Mouse (Mus musculus): ENCODE results near the gene Arid2. TPM values are rescaled to one million over a fixed set of nuclear protein-coding genes. Genes with fewer than 3 reads are reported as not detected.

Gene Arid2
- polyA plus RNA-seq, 1 experiment from 2014 or later, result 25.9 TPM

GRCm38 (mm10) chr15:96272356-96272755 lies 15.0 kb upstream of the Arid2 start:
- no peak overlapping the region for H3K27ac ChIP-seq
- H3K9ac ChIP-seq, result no peak overlapping the region
- H3K36me3 ChIP-seq, result peaks cover 51% of the 10 kb centered on the region
- no peak overlapping the region for H3K4me3 ChIP-seq
- H3K27me3 ChIP-seq, result no peaks in the 10 kb centered on the region
- H3K4me2 ChIP-seq, result no peak overlapping the region
- ATAC-seq (ENCODE audit: insufficient number of reproducible peaks, insufficient read depth, low FRiP score, low TSS enrichment, low read depth), result no peak
- 79% methylated on average over 11 of the region's 11 CpGs for WGBS
- peaks cover 8% of the 10 kb centered on the region for H3K9me3 ChIP-seq
- peaks cover 12% of the 10 kb centered on the region for H3K4me1 ChIP-seq

- no peaks in the 10 kb centered on the region for H3K27me3 ChIP-seq
- H3K36me3 ChIP-seq, result peaks cover 47% of the 10 kb centered on the region
- no peak for ATAC-seq (ENCODE audit: insufficient number of reproducible peaks, insufficient read depth, low FRiP score, low TSS enrichment, low read depth)
- peaks cover 12% of the 10 kb centered on the region for H3K4me1 ChIP-seq
- no peak overlapping the region for H3K4me2 ChIP-seq
- no peak overlapping the region for H3K4me3 ChIP-seq
- no peaks in the 10 kb centered on the region for H3K9me3 ChIP-seq
- WGBS, result 90% methylated on average over 2 of the region's 2 CpGs
- H3K9ac ChIP-seq, result no peak overlapping the region
- no peak overlapping the region for H3K27ac ChIP-seq
Measured at GRCm38 (mm10) chr15:96274341-96274740, 13.0 kb upstream of the Arid2 start.

- no peak overlapping the region for H3K4me3 ChIP-seq
- H3K9ac ChIP-seq, result no peak overlapping the region
- ATAC-seq (ENCODE audit: insufficient number of reproducible peaks, insufficient read depth, low FRiP score, low TSS enrichment, low read depth), result no peak
- H3K27me3 ChIP-seq, result no peaks in the 10 kb centered on the region
- no peaks in the 10 kb centered on the region; the same call in 1 of the 2 replicates for H3K9me3 ChIP-seq
- H3K27ac ChIP-seq, result no peak overlapping the region
- H3K4me1 ChIP-seq, result peaks cover 12% of the 10 kb centered on the region
- H3K36me3 ChIP-seq, result peaks cover 54% of the 10 kb centered on the region
- WGBS, result 88% methylated on average over 2 of the region's 2 CpGs
- H3K4me2 ChIP-seq, result no peak overlapping the region
Measured at GRCm38 (mm10) chr15:96275198-96275597, 12.1 kb upstream of the Arid2 start.

- Histone ChIP-seq H3K27ac (no peak overlapping the region), H3K9ac (no peak overlapping the region), H3K4me2 (no peak overlapping the region), H3K4me1 (peaks cover 15% of the 10 kb centered on the region), H3K4me3 (no peak overlapping the region), H3K36me3 (peaks cover 61% of the 10 kb centered on the region), H3K9me3 (no peaks in the 10 kb centered on the region; the same call in 1 of the 2 replicates), H3K27me3 (no peaks in the 10 kb centered on the region)
- no peak for ATAC-seq (ENCODE audit: insufficient number of reproducible peaks, insufficient read depth, low FRiP score, low TSS enrichment, low read depth)
- 85% methylated on average over 9 of the region's 9 CpGs for WGBS
Measured at GRCm38 (mm10) chr15:96275810-96276493, 11.4 kb upstream of the Arid2 start.

GRCm38 (mm10) chr15:96277061-96277460 lies 10.3 kb upstream of the Arid2 start:
- Histone ChIP-seq H3K27me3 (no peaks in the 10 kb centered on the region), H3K27ac (no peak overlapping the region), H3K4me1 (peaks cover 16% of the 10 kb centered on the region), H3K4me3 (no peak overlapping the region), H3K4me2 (no peak overlapping the region), H3K9ac (no peak overlapping the region), H3K9me3 (no peaks in the 10 kb centered on the region; the same call in 1 of the 2 replicates), H3K36me3 (peaks cover 62% of the 10 kb centered on the region)
- WGBS, result 85% methylated on average over 4 of the region's 4 CpGs
- no peak for ATAC-seq (ENCODE audit: insufficient number of reproducible peaks, insufficient read depth, low FRiP score, low TSS enrichment, low read depth)

GRCm38 (mm10) chr15:96281236-96281635 lies 6.1 kb upstream of the Arid2 start:
- H3K4me3 ChIP-seq, result no peak overlapping the region
- H3K36me3 ChIP-seq, result peaks cover 41% of the 10 kb centered on the region
- ATAC-seq (ENCODE audit: insufficient number of reproducible peaks, insufficient read depth, low FRiP score, low TSS enrichment, low read depth), result no peak
- no peak overlapping the region for H3K9ac ChIP-seq
- H3K27ac ChIP-seq, result no peak overlapping the region
- H3K4me2 ChIP-seq, result no peak overlapping the region
- WGBS, result 82% methylated on average over 5 of the region's 5 CpGs
- H3K27me3 ChIP-seq, result no peaks in the 10 kb centered on the region
- peaks cover 27% of the 10 kb centered on the region for H3K4me1 ChIP-seq
- no peaks in the 10 kb centered on the region; the same call in 1 of the 2 replicates for H3K9me3 ChIP-seq

GRCm38 (mm10) chr15:96283141-96283540 lies 4.2 kb upstream of the Arid2 start:
- H3K9ac ChIP-seq, result peak overlapping the region; percentile 32; the same call in 1 of the 2 replicates

GRCm38 (mm10) chr15:96283920-96284431 lies 3.3 kb upstream of the Arid2 start:
- peak overlapping the region; percentile 87 for H3K4me3 ChIP-seq
- WGBS, result 7% methylated on average over 11 of the region's 11 CpGs
- H3K4me1 ChIP-seq, result peaks cover 24% of the 10 kb centered on the region
- ATAC-seq (ENCODE audit: insufficient number of reproducible peaks, insufficient read depth, low FRiP score, low TSS enrichment, low read depth), result no peak
- peak overlapping the region; percentile 87 for H3K4me2 ChIP-seq
- H3K27ac ChIP-seq, result peak overlapping the region; percentile 100
- no peaks in the 10 kb centered on the region for H3K27me3 ChIP-seq
- H3K36me3 ChIP-seq, result peaks cover 18% of the 10 kb centered on the region
- peak overlapping the region; percentile 99 for H3K9ac ChIP-seq
- no peaks in the 10 kb centered on the region; the same call in 1 of the 2 replicates for H3K9me3 ChIP-seq

More at GRCm38 (mm10) chr15:96283141-96283540, 4.2 kb upstream of the Arid2 start:
- WGBS, result 66% methylated on average over 8 of the region's 8 CpGs
- Histone ChIP-seq H3K4me1 (peaks cover 24% of the 10 kb centered on the region), H3K4me2 (peak overlapping the region; percentile 87), H3K9me3 (no peaks in the 10 kb centered on the region; the same call in 1 of the 2 replicates), H3K36me3 (peaks cover 25% of the 10 kb centered on the region), H3K4me3 (peak overlapping the region; percentile 87), H3K27me3 (no peaks in the 10 kb centered on the region), H3K27ac (no peak overlapping the region)
- no peak for ATAC-seq (ENCODE audit: insufficient number of reproducible peaks, insufficient read depth, low FRiP score, low TSS enrichment, low read depth)

- Histone ChIP-seq H3K27ac (peak overlapping the region; percentile 100), H3K9ac (peak overlapping the region; percentile 99), H3K4me1 (peaks cover 27% of the 10 kb centered on the region), H3K27me3 (no peaks in the 10 kb centered on the region), H3K36me3 (peaks cover 12% of the 10 kb centered on the region), H3K4me3 (peak overlapping the region; percentile 87), H3K9me3 (no peaks in the 10 kb centered on the region; the same call in 1 of the 2 replicates), H3K4me2 (peak overlapping the region; percentile 87)
- under 1% methylated on average over 59 of the region's 67 CpGs for WGBS
- peak; percentile 29 for ATAC-seq (ENCODE audit: insufficient number of reproducible peaks, insufficient read depth, low FRiP score, low TSS enrichment, low read depth)
Measured at GRCm38 (mm10) chr15:96284711-96285322, 2.5 kb upstream of the Arid2 start.

GRCm38 (mm10) chr15:96285323-96286014 lies 1.8 kb upstream of the Arid2 start:
- under 1% methylated on average over 62 of the region's 64 CpGs for WGBS
- Histone ChIP-seq H3K9ac (peak overlapping the region; percentile 99), H3K27me3 (no peaks in the 10 kb centered on the region), H3K9me3 (no peaks in the 10 kb centered on the region), H3K4me1 (peaks cover 30% of the 10 kb centered on the region), H3K4me3 (peak overlapping the region; percentile 87), H3K27ac (peak overlapping the region; percentile 100), H3K4me2 (peak overlapping the region; percentile 87), H3K36me3 (peaks cover 6% of the 10 kb centered on the region)
- ATAC-seq (ENCODE audit: insufficient number of reproducible peaks, insufficient read depth, low FRiP score, low TSS enrichment, low read depth), result peak; percentile 83

All from embryonic facial prominence, embryonic 13.5 days (tissue).